Mouse (Mus musculus): ENCODE results near the gene Zscan10. TPM values are rescaled to one million over a fixed set of nuclear protein-coding genes. Genes with fewer than 3 reads are reported as not detected.

The Zscan10 gene
- polyA plus RNA-seq, 1 experiment, result not detected

- H3K4me1 ChIP-seq, result peaks cover 10% of the 10 kb centered on the region
- H3K36me3 ChIP-seq (replicated peaks; ENCODE audit: low read length), result no peaks in the 10 kb centered on the region
- H3K9me3 ChIP-seq, result peaks cover 15% of the 10 kb centered on the region
- H3K27me3 ChIP-seq (replicated peaks), result peaks cover 51% of the 10 kb centered on the region
- no peak for TF ChIP-seq GATA1 (IDR thresholded peaks at IDR 0.05; ENCODE audit: borderline replicate concordance, low read length)
- no peak for TF ChIP-seq FLI1 (IDR thresholded peaks at IDR 0.05; ENCODE audit: low read length)
- peak within 1 kb of the TSS; percentile 89 for H3K4me3 ChIP-seq (replicated peaks)
Observed at GRCm38 (mm10) chr17:23644613-23645495, 44.2 kb downstream of the Zscan10 start, which contains the start of gene Mmp25. Gene Mmp25, minus strand, starts transcription at chr17:23645277.

GRCm38 (mm10) chr17:23645894-23646293 lies 45.2 kb downstream of the Zscan10 start:
- peaks cover 10% of the 10 kb centered on the region for H3K4me1 ChIP-seq
- TF ChIP-seq GATA1 (IDR thresholded peaks at IDR 0.05; ENCODE audit: borderline replicate concordance, low read length), result no peak
- no peak for TF ChIP-seq FLI1 (IDR thresholded peaks at IDR 0.05; ENCODE audit: low read length)
- H3K27me3 ChIP-seq (replicated peaks), result peaks cover 47% of the 10 kb centered on the region
- H3K9me3 ChIP-seq, result peaks cover 15% of the 10 kb centered on the region
- H3K36me3 ChIP-seq (replicated peaks; ENCODE audit: low read length), result no peaks in the 10 kb centered on the region
- H3K4me3 ChIP-seq (replicated peaks), result no peak overlapping the region

- TF ChIP-seq GATA1 (IDR thresholded peaks at IDR 0.05; ENCODE audit: borderline replicate concordance, low read length) (no peak), FLI1 (IDR thresholded peaks at IDR 0.05; ENCODE audit: low read length) (no peak)
- no peak overlapping the region for H3K4me3 ChIP-seq (replicated peaks)
- H3K36me3 ChIP-seq (replicated peaks; ENCODE audit: low read length), result no peaks in the 10 kb centered on the region
- H3K27me3 ChIP-seq (replicated peaks), result peaks cover 39% of the 10 kb centered on the region
- no peaks in the 10 kb centered on the region for H3K4me1 ChIP-seq
- no peaks in the 10 kb centered on the region for H3K9me3 ChIP-seq
Observed at GRCm38 (mm10) chr17:23651363-23651762, 50.7 kb downstream of the Zscan10 start.

GRCm38 (mm10) chr17:23653324-23653723 lies 52.7 kb downstream of the Zscan10 start:
- Histone ChIP-seq H3K36me3 (replicated peaks; ENCODE audit: low read length) (no peaks in the 10 kb centered on the region), H3K27me3 (replicated peaks) (peaks cover 43% of the 10 kb centered on the region), H3K4me3 (replicated peaks) (no peak overlapping the region), H3K4me1 (no peaks in the 10 kb centered on the region), H3K9me3 (no peaks in the 10 kb centered on the region)
- no peak for TF ChIP-seq GATA1 (IDR thresholded peaks at IDR 0.05; ENCODE audit: borderline replicate concordance, low read length)
- TF ChIP-seq FLI1 (IDR thresholded peaks at IDR 0.05; ENCODE audit: low read length), result no peak

- Histone ChIP-seq H3K4me3 (replicated peaks) (no peak overlapping the region), H3K27me3 (replicated peaks) (peaks cover 46% of the 10 kb centered on the region), H3K4me1 (no peaks in the 10 kb centered on the region), H3K36me3 (replicated peaks; ENCODE audit: low read length) (no peaks in the 10 kb centered on the region), H3K9me3 (no peaks in the 10 kb centered on the region)
- TF ChIP-seq FLI1 (IDR thresholded peaks at IDR 0.05; ENCODE audit: low read length) (no peak), GATA1 (IDR thresholded peaks at IDR 0.05; ENCODE audit: borderline replicate concordance, low read length) (no peak)
Observed at GRCm38 (mm10) chr17:23654001-23654400, 53.3 kb downstream of the Zscan10 start.

- no peaks in the 10 kb centered on the region for H3K9me3 ChIP-seq
- no peak overlapping the region for H3K4me3 ChIP-seq (replicated peaks)
- no peaks in the 10 kb centered on the region for H3K36me3 ChIP-seq (replicated peaks; ENCODE audit: low read length)
- TF ChIP-seq FLI1 (IDR thresholded peaks at IDR 0.05; ENCODE audit: low read length), result no peak
- TF ChIP-seq GATA1 (IDR thresholded peaks at IDR 0.05; ENCODE audit: borderline replicate concordance, low read length), result no peak
- H3K27me3 ChIP-seq (replicated peaks), result peaks cover 46% of the 10 kb centered on the region
- H3K4me1 ChIP-seq, result no peaks in the 10 kb centered on the region
Observed at GRCm38 (mm10) chr17:23654410-23654809, 53.8 kb downstream of the Zscan10 start.

GRCm38 (mm10) chr17:23658450-23658849 lies 57.8 kb downstream of the Zscan10 start:
- Histone ChIP-seq H3K27me3 (replicated peaks) (peaks cover 77% of the 10 kb centered on the region), H3K9me3 (no peaks in the 10 kb centered on the region), H3K4me1 (peaks cover 19% of the 10 kb centered on the region), H3K36me3 (replicated peaks; ENCODE audit: low read length) (no peaks in the 10 kb centered on the region), H3K4me3 (replicated peaks) (no peak overlapping the region)
- TF ChIP-seq GATA1 (IDR thresholded peaks at IDR 0.05; ENCODE audit: borderline replicate concordance, low read length) (no peak), FLI1 (IDR thresholded peaks at IDR 0.05; ENCODE audit: low read length) (no peak)

- Histone ChIP-seq H3K36me3 (replicated peaks; ENCODE audit: low read length) (no peaks in the 10 kb centered on the region), H3K27me3 (replicated peaks) (peaks cover 69% of the 10 kb centered on the region), H3K4me1 (peaks cover 26% of the 10 kb centered on the region), H3K9me3 (no peaks in the 10 kb centered on the region), H3K4me3 (replicated peaks) (peak within 1 kb of the TSS; percentile 83)
- TF ChIP-seq GATA1 (IDR thresholded peaks at IDR 0.05; ENCODE audit: borderline replicate concordance, low read length) (no peak), FLI1 (IDR thresholded peaks at IDR 0.05; ENCODE audit: low read length) (no peak)
Observed at GRCm38 (mm10) chr17:23660117-23660875, 59.6 kb downstream of the Zscan10 start, which contains the start of gene Bicdl2. Gene Bicdl2, plus strand, starts transcription at chr17:23660506.

Other genes starting within 250 kb of the Zscan10 start
- gene Vmn2r116, start 216.3 kb upstream of the Zscan10 start, polyA plus RNA-seq (2012; ENCODE audit: insufficient read depth, low replicate concordance), result not detected in 2 replicates
- 0.01 TPM in 1 of 2 replicates, not detected in the other for gene Vmn2r117, start 121.2 kb upstream of the Zscan10 start, polyA plus RNA-seq (2012; ENCODE audit: insufficient read depth, low replicate concordance)
- gene Zfp213, start 36.6 kb upstream of the Zscan10 start, polyA plus RNA-seq (2012; ENCODE audit: insufficient read depth, low replicate concordance), result 4.9 and 8.0 TPM in 2 replicates
- gene Zfp13, start 1.4 kb upstream of the Zscan10 start, polyA plus RNA-seq (2012; ENCODE audit: insufficient read depth, low replicate concordance), result 0.96 TPM in 1 of 2 replicates, not detected in the other
- not detected in 2 replicates for gene Mmp25, start 44.4 kb downstream of the Zscan10 start, polyA plus RNA-seq (2012; ENCODE audit: insufficient read depth, low replicate concordance)
- gene Bicdl2, start 59.6 kb downstream of the Zscan10 start, polyA plus RNA-seq (2012; ENCODE audit: insufficient read depth, low replicate concordance), result not detected in 2 replicates
- gene Hcfc1r1, start 72.7 kb downstream of the Zscan10 start, polyA plus RNA-seq (2012; ENCODE audit: insufficient read depth, low replicate concordance), result 263 and 516 TPM in 2 replicates
- 67.3 and 89.9 TPM in 2 replicates for gene Thoc6, start 73.0 kb downstream of the Zscan10 start, polyA plus RNA-seq (2012; ENCODE audit: insufficient read depth, low replicate concordance)
- gene Tnfrsf12a, start 76.6 kb downstream of the Zscan10 start, polyA plus RNA-seq (2012; ENCODE audit: insufficient read depth, low replicate concordance), result 3.1 TPM in 1 of 2 replicates, not detected in the other
- gene Cldn6, start 78.4 kb downstream of the Zscan10 start, polyA plus RNA-seq (2012; ENCODE audit: insufficient read depth, low replicate concordance), result 0.48 TPM in 1 of 2 replicates, not detected in the other
- gene Cldn9, start 83.2 kb downstream of the Zscan10 start, polyA plus RNA-seq (2012; ENCODE audit: insufficient read depth, low replicate concordance), result not detected in 2 replicates
- gene 1520401A03Rik, start 121.9 kb downstream of the Zscan10 start, polyA plus RNA-seq (2012; ENCODE audit: insufficient read depth, low replicate concordance), result 0.22 TPM in 1 of 2 replicates, not detected in the other
- gene Pkmyt1, start 125.5 kb downstream of the Zscan10 start, polyA plus RNA-seq (2012; ENCODE audit: insufficient read depth, low replicate concordance), result 43.9 and 71.2 TPM in 2 replicates
- gene Paqr4, start 140.0 kb downstream of the Zscan10 start, polyA plus RNA-seq (2012; ENCODE audit: insufficient read depth, low replicate concordance), result 1.7 TPM in 1 of 2 replicates, not detected in the other
- not detected in 2 replicates for gene Kremen2, start 145.0 kb downstream of the Zscan10 start, polyA plus RNA-seq (2012; ENCODE audit: insufficient read depth, low replicate concordance)
- gene Flywch1, start 170.7 kb downstream of the Zscan10 start, polyA plus RNA-seq (2012; ENCODE audit: insufficient read depth, low replicate concordance), result 6.0 and 53.7 TPM in 2 replicates
- 17.2 and 29.2 TPM in 2 replicates for gene Flywch2, start 185.2 kb downstream of the Zscan10 start, polyA plus RNA-seq (2012; ENCODE audit: insufficient read depth, low replicate concordance)
- gene Srrm2, start 189.7 kb downstream of the Zscan10 start, polyA plus RNA-seq (2012; ENCODE audit: insufficient read depth, low replicate concordance), result 117 and 357 TPM in 2 replicates
- gene Elob, start 228.3 kb downstream of the Zscan10 start, polyA plus RNA-seq (2012; ENCODE audit: insufficient read depth, low replicate concordance), result 484 and 719 TPM in 2 replicates
- not detected in 2 replicates for gene Prss33, start 235.2 kb downstream of the Zscan10 start, polyA plus RNA-seq (2012; ENCODE audit: insufficient read depth, low replicate concordance)
- gene Prss32, start 243.0 kb downstream of the Zscan10 start, polyA plus RNA-seq (2012; ENCODE audit: insufficient read depth, low replicate concordance), result not detected in 2 replicates
- gene Prss41, start 243.3 kb downstream of the Zscan10 start, polyA plus RNA-seq (2012; ENCODE audit: insufficient read depth, low replicate concordance), result 0.28 TPM in 1 of 2 replicates, not detected in the other